Comparison of ENCODE assay signal across 11 mouse cellular contexts in genomic region chr16:57532081-57532493, GRCm38 (mm10).
DNase-seq lines count a peak whose midpoint lies in the region; ATAC-seq lines count a peak whose summit lies in the region.
"Had no signal": no experiment of that assay in that cellular context is flagged by ENCODE, and none has a peak within 500 bp of the region (broad histone marks: within the 10 kb centered on the region; RNA-seq: fewer than 3 reads in every experiment).

No protein-coding gene starts in this region.

- WGBS in lung, embryonic 16.5 days, result 21% methylated on average over 6 of the region's 6 CpGs
- 10% methylated on average over 6 of the region's 6 CpGs for WGBS in limb, embryonic 13.5 days

- H3K4me3 ChIP-seq in lung, embryonic 16.5 days (ENCODE audit: low read length), result no peak overlapping the region
- H3K4me3 ChIP-seq in brown adipose tissue, adult 24 weeks (ENCODE audit: insufficient read depth, low read depth, low read length), result no peak overlapping the region
- H3K4me3 ChIP-seq in limb, embryonic 13.5 days, result no peak overlapping the region

- peaks cover 13% of the 10 kb centered on the region for H3K4me1 ChIP-seq in lung, embryonic 16.5 days (replicated peaks; ENCODE audit: control insufficient read depth, insufficient read depth, low read length)
- H3K4me1 ChIP-seq in brown adipose tissue, adult 24 weeks (ENCODE audit: control insufficient read depth, insufficient read depth, insufficient read length, low read length), result peaks cover 2% of the 10 kb centered on the region
- H3K4me1 ChIP-seq in limb, embryonic 13.5 days, result peaks cover 37% of the 10 kb centered on the region

- H3K9me3 ChIP-seq in lung, embryonic 16.5 days (ENCODE audit: control insufficient read depth, low read length), result no peaks in the 10 kb centered on the region
- H3K9me3 ChIP-seq in limb, embryonic 13.5 days, result no peaks in the 10 kb centered on the region

- H3K36me3 ChIP-seq in lung, embryonic 16.5 days (ENCODE audit: control insufficient read depth, insufficient read depth, low read length), result no peaks in the 10 kb centered on the region
- H3K36me3 ChIP-seq in limb, embryonic 13.5 days, result no peaks in the 10 kb centered on the region

- peak overlapping the region; percentile 53; the same call in 1 of the 2 replicates for H3K27ac ChIP-seq in lung, embryonic 16.5 days (ENCODE audit: low read length)
- peak overlapping the region; percentile 62 for H3K27ac ChIP-seq in brown adipose tissue, adult 24 weeks (replicated peaks; ENCODE audit: low read depth, low read length)
- H3K27ac ChIP-seq in limb, embryonic 13.5 days, result peak overlapping the region; percentile 6; the same call in 1 of the 2 replicates

- no peak overlapping the region for H3K4me2 ChIP-seq in lung, embryonic 16.5 days (ENCODE audit: low read depth, low read length)
- no peak overlapping the region for H3K4me2 ChIP-seq in limb, embryonic 13.5 days (replicated peaks)

- no peak overlapping the region for H3K9ac ChIP-seq in lung, embryonic 16.5 days (ENCODE audit: low read length)
- no peak overlapping the region for H3K9ac ChIP-seq in limb, embryonic 13.5 days

- H3K27me3 ChIP-seq in lung, embryonic 16.5 days (ENCODE audit: control insufficient read depth, insufficient read depth, low read depth, low read length), result no peaks in the 10 kb centered on the region
- no peaks in the 10 kb centered on the region for H3K27me3 ChIP-seq in limb, embryonic 13.5 days
- H3K27me3 ChIP-seq: CH12.LX had no signal

- ATAC-seq in lung, embryonic 16.5 days (ENCODE audit: low read depth), result peak; percentile 46
- 0 out of 2 replicates have a peak, but pooled peaks have one; percentile 46 for ATAC-seq in limb, embryonic 13.5 days (ENCODE audit: low FRiP score, low read depth)

- peak; percentile 92 for DNase-seq in heart, adult 11 months
- DNase-seq in heart, adult 8-10 months (ENCODE audit: low spot score), result no peak
- no peak for DNase-seq in lung, postnatal 14 days
- DNase-seq in spleen, postnatal 10 days (ENCODE audit: low spot score in 2 of 2), result no peak
- no peak for DNase-seq in T-cell, adult 2 months (ENCODE audit: low spot score)
- DNase-seq: kidney, adult 2 months; liver had no signal

Comparison
In these comparisons a context has a peak if more than half of its experiments do, and no peak if none do; other contexts are left out.
1. H3K27ac ChIP-seq: peak in every context shown above with its lines; median percentile 62 in brown adipose tissue, adult 24 weeks; 53 in lung, embryonic 16.5 days; 6 in limb, embryonic 13.5 days.